Mouse (Mus musculus): Measurements from ENCODE around the gene Ctr9.
A peak's percentile ranks its signal among the peaks of the same experiment; 100 is the strongest.

The Ctr9 gene

DNA sequence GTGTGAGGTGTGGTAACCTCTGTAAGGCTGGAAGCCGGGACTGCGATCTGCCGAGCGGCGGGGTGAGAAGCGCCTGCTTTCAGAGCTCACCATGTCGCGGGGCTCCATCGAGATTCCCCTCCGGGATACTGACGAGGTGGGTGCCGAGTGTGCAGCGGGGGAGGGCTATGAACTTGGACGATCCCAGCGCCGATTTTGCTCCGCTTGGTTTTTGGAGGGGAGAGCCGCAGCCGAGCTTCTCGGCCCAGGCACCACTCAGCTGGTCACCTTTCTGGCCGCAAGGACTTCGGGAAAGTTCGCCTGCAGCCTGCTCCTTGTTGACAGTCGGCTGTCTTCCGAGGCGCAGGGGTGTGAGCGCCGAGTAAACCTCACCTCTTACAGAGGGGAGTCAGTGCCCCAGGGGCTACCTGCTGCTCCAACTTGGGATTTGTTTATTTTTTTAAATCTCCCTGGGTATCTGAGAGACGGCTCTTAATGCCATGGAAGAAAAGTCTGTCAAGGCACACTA is 349 bp downstream of the Ctr9 start:
- no peak for DNase-seq (ENCODE audit: low spot score in 2 of 2)

DNA sequence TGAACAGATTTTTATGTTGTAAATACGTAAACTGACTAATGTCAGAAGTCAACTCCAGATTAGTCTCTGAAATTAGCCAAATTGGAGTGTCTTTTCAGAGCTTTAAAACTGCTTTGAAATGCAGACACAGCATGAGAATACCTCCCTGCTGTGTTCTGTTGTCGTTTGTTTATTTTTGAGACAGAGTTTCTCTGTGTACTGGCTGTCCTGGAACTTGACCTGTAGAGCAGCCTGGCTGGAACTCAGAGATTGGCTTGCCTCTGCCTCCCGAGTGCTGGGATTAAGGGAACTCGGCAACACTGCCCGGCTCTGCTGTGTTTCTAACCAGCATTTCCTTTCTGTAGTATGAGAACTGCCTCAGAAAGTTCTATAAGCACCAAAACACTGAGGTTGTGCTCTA is 20.2 kb downstream of the Ctr9 start:
- DNase-seq (ENCODE audit: low spot score in 2 of 2) = no peak

DNA sequence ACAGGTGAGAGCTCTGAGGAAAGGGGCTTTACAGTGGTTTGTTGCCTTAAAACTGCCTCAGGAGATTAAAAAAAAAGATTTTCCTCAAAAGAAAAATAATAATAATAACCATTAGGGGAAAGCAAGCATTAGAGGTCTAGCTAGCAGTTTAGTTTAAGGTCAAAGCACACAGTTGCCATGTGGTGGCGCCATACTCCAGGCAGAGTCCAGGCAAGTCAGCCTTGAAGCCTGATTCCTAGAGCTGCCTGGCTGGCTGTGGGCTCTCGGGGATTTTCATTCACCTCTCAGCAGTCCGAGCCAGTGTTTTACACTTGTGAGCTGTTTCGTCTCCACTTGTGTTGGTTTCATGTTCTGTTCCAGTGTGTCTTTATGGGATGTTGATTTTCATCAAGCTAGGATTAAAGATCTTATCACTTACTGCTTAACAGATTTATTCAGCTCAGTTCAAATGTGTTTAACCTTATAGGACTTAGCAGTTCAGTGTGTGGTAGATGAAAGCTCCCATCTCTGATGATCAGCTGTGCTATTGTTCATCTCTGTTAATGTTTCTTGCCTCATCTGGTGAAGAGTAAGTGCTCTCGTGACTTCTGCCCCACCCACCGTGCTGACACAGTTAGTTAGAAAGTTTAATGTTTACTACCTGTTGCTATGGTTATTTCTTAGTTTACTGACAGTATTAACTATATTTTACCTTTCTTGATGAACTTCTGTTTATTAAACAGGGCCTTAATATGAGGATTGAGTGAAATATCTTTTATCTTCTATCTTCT is 21.1 kb downstream of the Ctr9 start:
- peak; percentile 46 to 48 for DNase-seq (ENCODE audit: low spot score in 2 of 2)

DNA sequence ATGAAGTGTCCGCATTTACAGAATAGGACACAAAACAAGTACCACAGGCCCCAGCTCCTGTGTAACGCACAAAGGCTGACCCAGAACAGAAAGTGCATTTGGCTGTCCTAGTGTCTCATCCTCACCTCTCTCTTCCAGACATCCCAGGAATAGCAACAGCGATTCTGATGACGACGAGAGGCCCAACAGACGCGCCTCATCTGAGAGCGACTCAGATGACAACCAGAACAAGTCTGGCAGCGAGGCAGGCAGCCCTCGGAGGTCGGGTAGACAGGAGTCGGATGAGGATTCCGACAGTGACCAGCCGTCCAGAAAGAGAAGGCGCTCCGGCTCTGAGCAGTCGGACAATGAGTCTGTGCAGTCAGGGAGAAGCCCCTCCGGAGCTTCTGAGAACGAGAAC is 26.5 kb downstream of the Ctr9 start:
- no peak for DNase-seq (ENCODE audit: low spot score in 2 of 2)

DNA sequence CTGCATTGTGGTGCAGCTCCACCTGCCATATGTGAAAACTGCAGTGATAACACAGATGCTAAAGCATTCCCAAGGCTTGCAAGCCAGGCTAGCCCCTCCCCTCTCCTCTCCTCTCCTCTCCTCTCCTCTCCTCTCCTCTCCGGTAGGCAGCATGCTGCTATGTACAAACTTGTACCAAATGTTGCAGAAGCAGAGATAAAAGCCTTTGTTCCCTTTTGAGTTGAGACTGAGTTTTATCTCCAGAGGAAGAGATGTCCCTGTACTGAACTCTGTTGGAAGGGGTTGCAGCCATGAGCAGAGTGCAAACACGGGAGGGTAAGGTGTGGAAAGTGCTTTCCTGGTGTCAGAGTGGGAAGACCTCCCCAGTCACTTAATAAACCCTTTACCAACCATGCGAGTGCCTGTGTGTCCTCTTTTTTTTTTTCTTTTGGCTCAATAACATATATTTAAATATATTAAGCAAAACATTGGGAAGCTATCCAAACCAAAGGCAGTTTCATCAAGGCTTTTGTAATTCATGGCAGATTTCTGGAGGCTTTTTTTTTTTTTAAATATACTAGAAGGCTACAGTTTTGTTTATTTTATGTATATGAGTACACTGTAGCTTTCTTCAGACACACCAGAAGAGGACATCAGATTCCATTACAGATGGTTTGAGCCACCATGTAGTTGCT is 27.4 kb downstream of the Ctr9 start:
- no peak for DNase-seq (ENCODE audit: low spot score in 2 of 2)

DNA sequence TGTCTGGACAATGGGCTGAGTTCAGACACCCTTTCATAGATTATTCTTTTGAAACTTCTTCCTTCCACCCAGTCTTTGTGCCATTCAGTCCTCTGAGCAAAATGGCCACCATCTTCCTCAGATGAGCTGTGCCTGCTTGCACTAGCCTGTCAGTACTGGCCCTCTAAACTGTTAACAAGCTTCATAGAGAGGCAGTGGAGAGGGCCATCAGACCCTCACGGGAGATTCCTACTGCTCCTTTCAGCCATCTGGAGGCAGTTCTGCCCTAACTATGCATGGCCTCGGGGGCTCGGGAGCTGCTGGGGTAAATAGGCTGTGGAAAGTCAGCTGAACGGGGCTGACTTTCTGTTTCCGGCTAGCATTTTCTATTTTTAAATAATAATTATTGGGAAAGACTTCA is 30.8 kb downstream of the Ctr9 start:
- DNase-seq (ENCODE audit: low spot score in 2 of 2) = no peak

DNA sequence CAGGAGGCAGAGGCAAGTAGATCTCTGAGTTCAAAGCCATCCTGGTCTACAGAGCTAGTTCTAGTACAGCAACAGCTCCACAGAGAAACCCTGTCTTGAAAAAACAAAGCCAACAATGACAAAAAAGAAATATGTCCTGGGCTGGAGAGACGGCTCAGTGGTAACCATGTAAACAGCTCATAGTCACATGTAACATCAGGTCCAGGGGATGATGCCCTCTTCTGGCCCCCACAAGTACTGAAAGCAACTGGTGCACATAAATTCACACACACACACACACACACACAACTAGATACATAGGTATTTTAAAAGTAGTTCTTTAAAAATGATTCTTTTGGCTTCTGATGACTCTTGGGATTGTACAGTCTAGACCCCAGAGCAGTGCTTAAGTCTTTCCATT is 34.2 kb downstream of the Ctr9 start:
- no peak for DNase-seq (ENCODE audit: low spot score in 2 of 2)

DNA sequence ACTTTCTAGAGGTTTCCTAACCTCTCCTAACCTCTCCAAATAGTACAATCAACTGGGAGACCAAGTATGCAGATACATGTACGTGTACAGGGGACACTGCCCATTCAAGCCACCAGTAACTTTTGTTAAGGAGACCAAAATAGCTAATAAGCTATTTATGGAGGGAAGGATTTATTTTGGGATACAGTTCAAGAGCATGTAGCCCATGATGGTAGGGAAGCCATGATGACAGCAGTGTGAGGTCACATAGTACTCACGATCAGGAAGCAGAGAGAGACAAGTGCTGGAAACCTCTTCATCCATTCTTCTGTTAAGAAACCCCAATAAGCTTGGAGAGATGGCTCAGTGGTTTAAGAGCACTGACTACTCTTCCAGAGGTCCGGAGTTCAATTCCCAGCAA is 39.4 kb downstream of the Ctr9 start:
- no peak for DNase-seq (ENCODE audit: low spot score in 2 of 2)

DNA sequence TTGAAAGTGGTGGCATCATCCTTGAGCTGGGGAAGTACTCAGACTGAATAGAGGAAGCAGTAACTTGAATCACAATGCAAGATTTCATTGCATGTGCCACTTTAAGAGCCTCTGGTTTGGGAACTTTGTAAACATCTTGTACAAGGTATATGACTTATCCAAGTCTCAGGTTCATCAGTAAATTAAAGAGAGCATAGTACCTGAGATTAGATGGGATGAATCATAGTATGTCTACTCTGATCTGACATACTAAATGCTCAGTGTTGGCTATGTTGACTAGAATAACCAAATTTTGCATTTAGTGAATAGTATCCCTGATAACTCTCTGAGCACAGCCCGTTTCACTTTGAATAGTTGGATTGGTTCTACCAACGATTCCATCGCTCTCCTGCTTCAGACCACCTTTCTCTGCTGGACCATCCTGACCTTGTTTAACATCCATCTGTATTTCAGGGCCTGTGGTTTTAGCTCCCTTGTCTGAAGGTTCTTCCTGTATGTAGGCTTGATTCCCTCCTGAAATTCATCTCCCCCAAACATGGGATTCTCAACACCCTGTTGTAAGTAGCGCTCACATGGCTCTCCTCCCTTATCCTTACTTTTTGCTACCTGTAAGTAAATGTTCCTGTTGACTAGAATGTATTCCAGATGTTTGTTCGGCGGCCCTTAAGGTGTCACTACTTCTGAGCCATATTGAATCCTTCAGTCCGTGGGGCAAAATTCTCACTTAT is 40.9 kb downstream of the Ctr9 start:
- no peak for DNase-seq (ENCODE audit: low spot score in 2 of 2)

DNA sequence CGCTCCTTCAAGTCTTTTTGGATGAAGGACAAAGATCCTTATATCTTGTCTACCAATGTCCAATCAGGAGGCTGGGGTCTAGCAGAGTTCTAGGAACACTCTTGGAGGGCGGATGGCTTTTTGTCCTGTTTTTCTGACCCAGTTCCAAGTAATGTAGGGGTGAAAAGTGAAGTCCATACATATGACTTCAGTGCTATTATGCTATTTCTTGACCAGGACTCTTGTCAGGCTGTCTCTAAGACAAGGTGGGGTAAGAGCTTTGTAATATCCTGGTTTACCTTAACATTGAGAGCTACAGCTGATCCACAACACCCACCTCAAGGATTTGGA is 41.4 kb downstream of the Ctr9 start:
- no peak for DNase-seq (ENCODE audit: low spot score in 2 of 2)

DNA sequence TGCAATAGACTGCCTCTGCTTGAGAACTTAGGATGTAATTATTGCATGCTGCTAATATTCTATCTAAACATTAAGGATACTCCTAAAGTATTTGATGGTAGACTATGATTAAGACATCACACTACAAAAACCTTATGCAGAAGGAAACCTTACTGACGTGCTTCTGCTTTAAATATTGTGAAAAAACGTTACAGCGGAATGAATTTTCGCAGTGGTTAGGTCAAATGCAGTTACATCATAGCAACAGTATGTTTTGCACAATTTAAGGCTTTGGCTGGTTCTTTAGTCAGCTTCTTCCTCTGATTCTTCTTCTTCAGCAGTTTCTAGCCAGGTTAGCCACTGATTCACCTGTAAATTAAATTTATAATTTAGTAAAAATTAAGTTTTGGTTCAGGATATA is 43.7 kb downstream of the Ctr9 start:
- no peak for DNase-seq (ENCODE audit: low spot score in 2 of 2)

DNA sequence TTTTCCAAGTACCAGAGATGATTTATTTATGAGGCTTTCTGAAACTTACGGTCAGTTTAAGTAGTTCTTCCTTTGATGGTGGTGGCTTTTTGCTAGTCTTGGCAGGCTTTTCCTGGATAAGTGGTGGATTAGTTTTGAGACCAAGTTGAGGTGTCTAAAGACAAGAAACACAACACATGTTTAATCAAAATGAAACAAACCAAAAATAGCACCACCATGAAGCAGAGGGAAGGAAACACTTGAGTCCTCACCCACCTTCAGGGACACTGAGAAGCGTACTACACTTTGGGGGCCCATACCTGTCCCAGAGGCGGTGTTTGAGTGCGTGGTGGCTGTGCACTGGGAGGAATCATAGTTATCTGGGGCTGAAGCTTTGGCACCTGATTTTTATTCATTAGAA is 46.5 kb downstream of the Ctr9 start:
- no peak for DNase-seq (ENCODE audit: low spot score in 2 of 2)

DNA sequence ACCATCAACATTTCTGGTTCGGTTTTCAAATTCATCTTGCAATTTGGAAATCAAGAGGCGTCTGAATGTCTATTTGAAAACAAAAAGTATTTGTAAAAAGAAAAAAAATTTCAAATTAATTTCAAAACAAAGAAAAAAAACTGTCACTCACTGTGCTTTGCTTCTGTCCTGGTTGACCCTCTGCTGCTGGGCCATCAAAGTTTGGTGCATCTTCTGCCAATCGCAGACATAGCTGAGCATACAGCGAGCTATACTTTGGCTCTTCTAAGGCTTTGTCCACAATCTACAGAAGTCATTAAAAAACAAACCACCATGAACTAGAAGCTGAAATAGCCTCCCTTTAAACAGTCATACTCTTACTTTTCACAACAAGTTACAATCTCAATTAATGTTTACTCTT is 49.5 kb downstream of the Ctr9 start:
- no peak for DNase-seq (ENCODE audit: low spot score in 2 of 2)

DNA sequence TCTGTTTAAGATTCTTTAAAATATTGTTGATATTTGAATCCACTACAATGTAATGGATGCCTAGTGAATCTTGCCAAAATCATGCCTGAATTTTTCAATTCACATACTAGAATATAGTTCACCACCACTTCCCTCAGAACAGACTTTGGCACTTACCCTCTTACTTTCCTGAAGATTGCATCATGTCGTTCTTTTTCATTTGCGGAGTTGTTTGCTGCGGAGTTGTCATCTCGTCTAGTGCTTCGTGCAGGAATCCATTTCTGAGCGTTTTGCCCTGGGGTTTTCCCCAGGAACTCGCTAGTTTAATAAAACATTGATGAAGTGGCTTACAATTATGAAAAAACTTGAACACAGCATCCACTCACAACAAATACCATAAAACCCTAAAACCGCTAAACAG is 51.3 kb downstream of the Ctr9 start:
- no peak for DNase-seq (ENCODE audit: low spot score in 2 of 2)

DNA sequence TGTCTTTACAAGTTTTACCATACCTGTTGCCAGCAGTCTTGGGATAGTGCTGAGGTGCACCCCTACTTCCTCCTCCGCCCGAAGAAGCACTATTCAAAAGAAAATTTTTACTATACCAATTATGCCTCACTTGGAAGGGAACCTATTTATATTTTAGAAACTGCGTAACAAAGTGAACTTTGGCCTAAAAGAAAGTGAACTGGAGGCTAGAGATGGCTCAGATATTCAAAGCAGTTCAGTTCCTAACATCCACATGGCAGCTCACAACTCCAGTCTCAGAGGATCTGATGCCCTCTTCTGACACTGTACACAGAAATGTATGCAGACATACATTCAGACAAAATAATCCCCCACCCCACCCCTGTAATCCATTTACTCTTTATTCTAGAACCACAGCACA is 52.1 kb downstream of the Ctr9 start:
- DNase-seq (ENCODE audit: low spot score in 2 of 2) = no peak

DNA sequence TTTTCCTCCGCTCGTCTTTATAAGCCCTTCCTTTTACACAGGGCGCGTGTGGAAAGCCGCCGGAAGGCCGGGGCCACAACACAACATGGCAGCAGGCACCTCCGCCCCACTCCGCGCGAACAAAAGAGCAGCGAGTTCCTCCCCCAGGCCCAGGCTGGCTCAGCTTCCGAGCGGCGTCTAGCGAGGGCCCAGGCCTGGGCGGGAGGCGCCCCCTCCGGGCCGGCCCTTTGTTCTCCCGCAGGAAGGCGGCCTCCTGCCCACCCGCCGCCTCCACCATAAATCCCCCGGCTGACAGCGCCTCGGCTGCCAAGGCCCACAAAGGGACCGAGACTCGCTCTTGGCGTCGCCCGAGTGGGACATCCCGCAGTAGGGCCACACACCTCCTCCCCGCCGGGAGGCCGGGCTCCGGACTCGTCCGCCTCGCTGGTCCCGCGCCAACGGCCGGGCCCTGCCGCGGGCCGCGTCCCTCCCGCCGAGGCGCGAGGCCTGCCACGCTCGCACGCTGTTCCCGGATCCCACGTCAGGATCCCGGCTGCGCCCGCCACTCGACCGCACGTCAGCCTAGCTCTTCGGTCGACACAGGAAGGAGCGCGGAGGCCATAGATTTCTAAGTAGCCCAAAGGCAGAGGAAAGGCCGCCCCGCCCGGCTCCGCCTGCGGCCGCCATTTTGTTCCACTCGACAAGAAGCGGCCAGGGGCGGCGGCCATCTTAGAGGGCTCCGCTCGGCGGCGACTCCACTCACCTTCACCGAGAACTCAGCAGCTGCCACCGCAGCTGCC is 53.5 kb downstream of the Ctr9 start:
- peak; percentile 84 to 89 for DNase-seq (ENCODE audit: low spot score in 2 of 2)

DNA sequence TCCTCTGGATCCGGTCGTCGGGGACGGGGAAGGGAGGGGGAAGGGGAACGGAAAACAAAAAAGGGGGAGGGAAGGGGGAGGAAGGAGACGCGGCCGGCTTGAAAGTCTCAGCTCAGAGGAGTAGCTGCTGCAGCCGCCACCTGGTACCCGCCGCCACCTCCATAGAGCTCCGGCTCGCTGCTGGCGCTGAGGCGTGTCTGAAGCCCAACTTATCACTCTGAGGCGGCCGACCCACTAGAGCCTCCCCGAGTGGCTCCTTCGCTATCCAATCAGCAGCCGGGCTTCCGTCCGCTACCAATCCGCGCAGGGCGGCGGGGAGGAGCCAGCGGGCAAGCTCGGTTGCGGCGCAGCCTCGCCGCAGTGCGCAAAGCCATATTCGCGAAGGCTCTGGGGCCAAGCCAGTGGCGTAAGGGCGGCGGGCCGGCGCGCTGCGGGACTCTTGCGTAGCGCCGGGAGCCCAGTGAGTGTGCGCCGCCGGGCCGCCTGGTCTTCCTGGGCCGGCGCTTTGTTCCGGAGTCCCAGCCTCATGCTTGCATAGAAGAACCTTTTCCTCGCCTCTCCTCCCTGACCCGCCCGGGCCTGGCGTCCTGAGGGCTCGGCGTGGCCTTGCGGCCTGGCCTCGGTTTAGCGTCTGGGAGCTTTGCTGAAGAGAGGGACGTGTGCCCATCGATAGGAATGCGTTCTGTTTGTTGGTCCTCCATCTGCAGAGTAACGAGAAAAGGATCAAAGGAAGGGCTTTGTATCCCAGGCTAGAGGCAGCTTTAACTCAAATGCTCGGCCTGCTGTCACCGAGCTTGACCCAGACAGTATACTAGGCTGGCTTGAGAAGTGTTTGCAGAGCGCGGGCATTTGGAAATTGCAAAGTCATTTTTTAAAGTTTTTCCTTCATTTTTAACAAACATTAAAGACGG is 54.3 kb downstream of the Ctr9 start, which contains the start of gene Eif4g2:
Gene Eif4g2 (minus strand): TSS at position 209 of the 911 bp plus-strand sequence.
- DNase-seq (ENCODE audit: low spot score in 2 of 2) = peak; percentile 99 to 100

DNA sequence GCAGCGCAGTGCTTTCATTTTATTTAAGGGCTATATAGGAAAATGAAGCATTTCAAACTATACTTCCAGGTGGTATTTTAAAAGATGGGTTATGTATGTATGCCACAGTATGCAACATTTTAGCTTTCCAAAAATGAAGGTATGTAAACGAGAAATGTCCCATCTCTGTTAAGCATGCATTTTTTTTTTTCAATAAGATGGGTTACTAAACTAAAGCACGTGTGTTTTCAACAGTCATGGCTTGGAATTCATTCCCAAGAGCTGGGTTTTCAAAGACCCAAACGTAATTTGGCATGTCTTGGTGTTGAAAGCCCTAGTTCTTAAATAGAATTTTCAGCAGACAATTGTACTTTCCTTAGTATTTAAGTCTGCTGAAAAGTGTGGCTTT is 55.0 kb downstream of the Ctr9 start:
- DNase-seq (ENCODE audit: low spot score in 2 of 2) = no peak

DNA sequence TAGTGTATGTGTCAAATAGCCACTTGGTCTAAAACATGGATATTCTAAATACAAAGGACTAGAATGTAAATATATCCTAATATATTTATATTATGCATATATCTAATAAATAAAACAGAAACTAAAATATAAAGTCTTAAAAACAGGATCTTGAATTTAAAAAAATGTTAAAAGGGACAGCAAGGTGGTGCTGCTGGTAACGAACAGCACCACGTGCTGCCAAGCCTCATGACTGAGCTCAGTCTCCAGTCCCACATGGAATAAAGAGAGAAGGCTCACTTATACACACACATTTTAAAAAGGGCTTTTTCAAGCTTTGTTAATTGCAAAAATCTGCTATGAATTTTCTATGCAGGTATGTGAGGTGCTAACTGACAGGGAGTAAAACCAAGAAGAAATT is 55.7 kb downstream of the Ctr9 start:
- DNase-seq (ENCODE audit: low spot score in 2 of 2) = no peak

DNA sequence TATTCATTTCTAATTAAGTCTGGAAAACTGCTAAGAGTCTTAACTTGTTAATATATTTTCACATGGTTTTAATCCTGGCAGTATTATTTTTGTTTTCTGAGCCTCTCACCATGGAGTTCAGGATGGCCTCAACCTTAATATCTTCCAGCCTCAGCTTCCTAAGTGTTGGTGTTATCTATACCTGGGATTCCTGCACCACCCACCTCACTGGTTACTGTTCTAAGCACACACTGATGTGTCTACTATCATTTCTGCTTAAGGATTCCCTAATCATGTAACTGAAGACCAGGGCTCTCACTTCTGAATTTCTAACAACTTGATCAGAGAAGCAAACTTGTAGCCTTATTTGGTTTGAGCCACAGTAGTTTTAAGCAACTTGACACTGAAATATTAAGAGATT is 56.4 kb downstream of the Ctr9 start:
- DNase-seq (ENCODE audit: low spot score in 2 of 2) = no peak

DNA sequence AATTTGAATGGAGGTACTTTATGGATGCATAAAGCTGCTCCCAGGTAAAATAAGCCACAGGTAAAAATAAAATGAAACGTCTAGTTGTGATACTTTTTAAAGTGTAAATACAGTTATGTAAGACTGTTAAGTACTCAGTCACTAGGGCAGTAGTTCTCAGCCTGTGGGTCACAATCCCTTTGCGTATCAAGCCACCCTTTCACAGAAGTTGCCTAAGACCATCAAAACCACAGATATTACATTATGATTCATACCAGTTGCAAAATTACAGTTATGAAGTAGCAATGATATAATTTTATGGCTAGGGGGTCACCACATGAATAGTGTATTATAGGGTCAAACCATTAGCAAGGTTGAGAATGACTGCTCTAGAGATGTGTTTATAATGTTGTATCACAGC is 66.4 kb downstream of the Ctr9 start:
- DNase-seq (ENCODE audit: low spot score in 2 of 2) = no peak
